Mouse (Mus musculus): Measurements from ENCODE around the gene Pkn1.
A peak's percentile ranks its signal among the peaks of the same experiment; 100 is the strongest.

Pkn1 gene

DNA sequence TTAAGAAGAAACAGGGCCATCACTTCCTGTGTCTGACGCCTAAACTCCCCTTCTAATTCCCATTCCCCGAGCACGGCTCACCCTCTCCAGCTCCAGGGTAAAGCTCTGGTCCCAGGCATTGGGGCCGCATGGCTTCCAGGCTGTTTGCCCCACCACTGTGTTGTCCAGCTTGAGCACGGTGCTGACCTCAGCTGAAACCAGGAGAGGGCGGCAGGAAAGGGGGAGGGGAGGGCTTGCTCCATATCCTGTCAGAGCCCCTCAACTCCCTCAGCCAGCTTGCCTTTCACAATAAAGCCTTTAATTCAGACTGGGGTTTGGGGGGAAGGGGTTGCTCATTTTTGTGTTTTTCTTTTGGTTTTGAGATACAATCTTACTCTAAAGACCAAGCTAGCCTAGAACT is 17.9 kb downstream of the Pkn1 start:
- no peak for DNase-seq

DNA sequence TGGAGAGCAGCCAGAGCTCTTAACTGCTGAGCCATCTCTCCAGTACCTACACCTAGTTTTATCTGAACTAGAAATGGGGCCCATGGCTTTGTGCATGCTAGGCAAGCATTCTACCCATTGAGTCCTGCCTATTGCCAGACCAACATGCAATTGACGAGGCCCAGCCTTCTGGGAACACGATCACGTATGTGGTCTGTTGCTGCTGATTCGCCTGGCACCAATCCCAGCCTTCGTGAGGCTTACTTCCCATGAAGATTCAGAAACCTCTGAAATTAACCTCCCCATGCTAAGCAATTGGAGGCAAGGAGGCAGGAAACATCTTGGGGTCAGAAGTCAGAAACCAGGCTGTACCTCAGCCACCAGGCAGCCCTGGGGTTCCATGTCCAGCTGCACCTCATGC is 18.4 kb downstream of the Pkn1 start:
- no peak for DNase-seq

DNA sequence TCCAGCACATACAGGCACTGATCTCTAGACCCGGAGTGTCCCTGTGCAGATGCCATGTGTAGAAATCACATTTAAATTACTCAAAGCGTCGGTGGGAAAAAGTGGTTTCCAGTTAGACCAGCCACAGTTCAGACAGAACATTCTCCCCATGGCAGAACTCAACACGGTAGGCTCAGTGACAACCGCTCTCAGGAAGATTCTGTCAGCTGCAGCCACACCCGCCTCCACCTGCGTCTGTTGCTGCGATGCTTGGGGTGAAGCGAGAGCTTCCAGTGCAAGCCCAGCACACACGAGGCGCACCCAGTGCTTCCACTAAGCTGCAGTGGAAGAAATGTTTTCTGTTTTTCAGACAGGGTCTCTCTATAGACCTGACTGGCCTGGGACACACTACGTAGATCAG is 19.1 kb downstream of the Pkn1 start:
- no peak for DNase-seq

GRCm38 (mm10) chr8:83674497-83674896 is 24.5 kb downstream of the Pkn1 start:
- no peak for DNase-seq

- DNase-seq = no peak
These were observed 26.0 kb downstream of the Pkn1 start for GRCm38 (mm10) chr8:83672936-83673335.

GRCm38 (mm10) chr8:83669013-83669412 is 30.0 kb downstream of the Pkn1 start:
- no peak for DNase-seq

DNA sequence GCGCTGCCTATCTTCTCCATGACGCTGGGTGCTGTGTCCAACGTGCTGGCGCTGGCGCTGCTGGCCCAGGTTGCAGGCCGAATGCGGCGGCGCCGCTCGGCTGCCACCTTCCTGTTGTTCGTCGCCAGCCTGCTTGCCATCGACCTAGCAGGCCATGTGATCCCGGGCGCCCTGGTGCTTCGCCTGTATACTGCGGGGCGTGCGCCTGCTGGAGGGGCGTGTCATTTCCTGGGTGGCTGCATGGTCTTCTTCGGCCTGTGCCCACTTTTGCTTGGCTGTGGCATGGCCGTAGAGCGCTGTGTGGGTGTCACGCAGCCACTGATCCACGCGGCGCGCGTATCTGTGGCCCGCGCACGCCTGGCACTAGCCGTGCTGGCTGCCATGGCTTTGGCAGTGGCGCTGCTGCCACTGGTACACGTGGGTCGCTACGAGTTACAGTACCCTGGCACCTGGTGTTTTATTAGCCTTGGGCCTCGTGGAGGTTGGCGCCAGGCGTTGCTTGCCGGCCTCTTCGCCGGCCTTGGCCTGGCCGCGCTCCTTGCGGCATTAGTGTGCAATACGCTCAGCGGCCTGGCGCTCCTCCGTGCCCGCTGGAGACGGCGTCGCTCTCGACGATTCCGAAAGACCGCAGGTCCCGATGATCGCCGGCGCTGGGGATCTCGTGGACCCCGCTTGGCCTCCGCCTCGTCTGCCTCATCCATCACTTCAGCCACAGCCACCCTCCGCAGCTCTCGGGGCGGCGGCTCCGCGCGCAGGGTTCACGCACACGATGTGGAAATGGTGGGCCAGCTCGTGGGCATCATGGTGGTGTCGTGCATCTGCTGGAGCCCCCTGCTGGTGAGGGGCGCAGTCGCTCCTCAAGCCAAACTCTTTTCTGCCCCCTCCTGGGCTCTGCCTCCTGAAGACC is 30.7 kb downstream of the Pkn1 start:
- peak; percentile 60 for DNase-seq

GRCm38 (mm10) chr8:83667526-83667925 is 31.5 kb downstream of the Pkn1 start:
- DNase-seq = no peak

GRCm38 (mm10) chr8:83666866-83667234 is 32.1 kb downstream of the Pkn1 start:
- no peak for DNase-seq

DNA sequence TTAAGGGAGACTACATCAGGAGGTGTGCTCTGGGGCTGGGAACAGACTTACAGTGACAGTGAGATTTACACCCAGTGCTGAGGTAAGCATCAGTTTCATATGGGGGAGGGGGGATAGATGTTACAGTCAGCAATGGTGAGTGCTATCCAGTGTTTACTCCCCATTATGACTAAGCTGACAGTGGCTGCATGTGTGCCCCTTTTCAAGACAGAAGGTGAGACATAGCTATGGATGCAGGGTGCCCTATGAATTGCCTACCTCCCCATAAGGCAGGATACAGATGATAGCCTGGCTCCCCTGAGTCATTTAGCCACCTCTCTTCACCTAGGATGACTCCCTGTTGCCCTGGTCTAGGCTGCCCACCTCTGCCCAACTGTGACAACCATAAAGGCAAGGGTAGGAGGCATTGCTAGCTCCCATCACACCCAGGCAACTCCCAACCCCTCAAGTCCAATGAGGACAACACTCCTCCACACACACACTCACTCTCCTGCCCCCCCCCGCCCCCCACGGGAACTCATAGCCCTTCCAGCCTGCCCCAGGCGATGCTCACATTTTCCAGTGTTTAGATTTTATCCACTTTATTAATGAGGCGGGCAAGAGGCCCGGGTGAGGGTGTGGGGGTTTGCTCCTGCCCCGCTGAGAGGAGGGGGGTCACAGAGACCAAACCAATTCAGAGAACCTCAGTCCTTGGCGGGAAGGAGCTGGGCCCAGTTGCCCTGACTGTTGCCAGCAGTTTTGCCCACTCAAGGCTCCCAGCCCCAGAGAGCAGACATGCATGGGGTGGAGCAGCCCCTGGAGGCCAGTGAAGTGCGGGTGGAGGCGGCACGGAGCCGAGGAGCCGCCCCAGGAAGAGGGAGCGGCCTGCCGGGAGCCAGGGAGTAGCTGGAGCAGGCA is 32.8 kb downstream of the Pkn1 start, which contains the start of gene Ptger1:
Ptger1 (plus strand) TSS at position 710 of the 897 bp plus-strand sequence.
- no peak for DNase-seq

- DNase-seq = no peak
These were observed 33.9 kb downstream of the Pkn1 start for GRCm38 (mm10) chr8:83664931-83665625.

DNA sequence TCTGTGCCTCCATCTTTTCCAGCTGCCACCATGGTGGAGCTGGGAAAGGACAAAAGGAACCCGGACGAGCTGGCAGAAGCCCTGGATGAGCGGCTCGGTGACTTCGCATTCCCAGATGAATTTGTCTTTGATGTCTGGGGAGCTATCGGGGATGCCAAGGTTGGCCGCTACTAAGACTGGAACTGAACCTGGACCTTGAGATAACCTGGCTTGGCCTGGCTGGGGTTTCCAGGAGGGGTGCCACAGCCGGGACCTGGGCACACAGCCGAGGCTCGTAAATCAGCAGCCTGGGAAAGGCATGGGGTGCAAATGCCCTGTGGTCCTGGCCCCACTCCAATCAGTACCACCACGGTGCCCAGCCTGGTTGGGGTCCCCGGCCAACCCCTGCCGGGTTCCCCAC is 34.9 kb downstream of the Pkn1 start:
- DNase-seq = no peak

DNA sequence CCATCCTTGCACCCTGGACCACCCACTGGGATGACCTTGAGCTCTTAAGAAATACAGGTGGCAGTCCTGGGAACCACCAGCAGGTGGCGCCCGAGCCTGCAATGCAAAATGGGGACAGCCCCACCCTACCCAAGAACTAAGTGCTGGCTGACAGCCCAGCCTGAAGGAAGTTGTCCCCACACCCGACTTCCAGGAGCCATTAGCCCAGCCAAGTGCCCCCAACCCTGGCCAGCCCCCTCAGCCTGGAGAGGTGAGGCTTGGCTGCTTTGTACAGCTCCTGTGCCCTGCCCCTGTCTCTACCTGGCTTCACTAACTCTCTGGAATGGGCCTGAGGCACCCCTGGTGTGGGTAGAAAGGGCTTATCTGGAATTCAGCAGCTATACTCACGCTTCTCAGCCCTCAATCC is 36.6 kb downstream of the Pkn1 start:
- DNase-seq = peak; percentile 84

DNA sequence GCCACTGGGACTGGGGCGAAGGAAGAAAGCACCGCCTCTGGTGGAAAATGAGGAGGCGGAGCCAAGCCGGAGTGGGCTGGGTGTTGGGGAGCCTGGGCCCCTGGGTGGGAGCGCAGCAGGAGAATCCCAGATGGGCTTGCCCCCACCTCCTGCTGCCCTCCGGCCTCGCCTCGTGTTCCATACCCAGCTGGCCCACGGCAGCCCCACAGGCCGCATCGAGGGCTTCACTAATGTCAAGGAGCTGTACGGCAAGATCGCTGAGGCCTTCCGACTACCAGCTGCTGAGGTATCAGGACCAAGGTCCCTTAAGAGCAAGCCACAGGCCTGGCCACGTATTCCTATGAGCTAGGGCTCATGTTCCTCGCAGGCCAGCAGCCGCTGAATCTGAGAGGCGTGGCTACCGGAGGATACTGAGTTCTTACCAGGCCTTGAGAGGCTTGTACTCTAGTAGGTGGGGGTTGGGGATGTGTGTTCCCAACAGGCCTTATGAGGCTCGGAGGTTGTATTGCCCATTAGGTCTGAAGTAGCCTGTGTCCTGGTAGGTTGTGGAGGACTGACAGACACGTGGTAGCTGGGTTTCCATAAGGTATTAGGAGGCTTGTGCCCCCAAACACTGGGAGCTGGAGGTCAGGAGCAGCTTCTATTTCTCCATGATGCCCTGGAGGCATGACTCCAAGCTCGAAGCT is 37.8 kb downstream of the Pkn1 start:
- DNase-seq = no peak

DNA sequence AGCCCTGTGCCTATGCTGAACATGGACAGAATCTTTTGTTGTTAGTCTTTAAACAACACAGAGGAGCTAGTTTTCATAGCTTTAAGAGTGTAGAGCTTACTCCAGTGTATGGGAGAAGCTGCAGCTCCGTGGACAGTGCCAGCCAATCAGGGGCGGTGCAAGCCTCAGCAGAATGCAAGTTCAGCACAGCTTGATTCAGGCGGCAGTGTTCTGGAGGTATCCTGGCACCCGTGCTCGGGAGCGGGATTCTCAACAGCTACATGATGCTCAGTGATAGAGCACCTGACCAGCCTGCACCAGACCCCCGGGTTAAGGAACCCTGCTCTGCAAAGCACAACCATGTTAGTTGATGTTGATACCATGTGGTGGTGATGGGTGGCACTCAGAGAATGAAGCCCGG is 38.4 kb downstream of the Pkn1 start:
- no peak for DNase-seq

DNA sequence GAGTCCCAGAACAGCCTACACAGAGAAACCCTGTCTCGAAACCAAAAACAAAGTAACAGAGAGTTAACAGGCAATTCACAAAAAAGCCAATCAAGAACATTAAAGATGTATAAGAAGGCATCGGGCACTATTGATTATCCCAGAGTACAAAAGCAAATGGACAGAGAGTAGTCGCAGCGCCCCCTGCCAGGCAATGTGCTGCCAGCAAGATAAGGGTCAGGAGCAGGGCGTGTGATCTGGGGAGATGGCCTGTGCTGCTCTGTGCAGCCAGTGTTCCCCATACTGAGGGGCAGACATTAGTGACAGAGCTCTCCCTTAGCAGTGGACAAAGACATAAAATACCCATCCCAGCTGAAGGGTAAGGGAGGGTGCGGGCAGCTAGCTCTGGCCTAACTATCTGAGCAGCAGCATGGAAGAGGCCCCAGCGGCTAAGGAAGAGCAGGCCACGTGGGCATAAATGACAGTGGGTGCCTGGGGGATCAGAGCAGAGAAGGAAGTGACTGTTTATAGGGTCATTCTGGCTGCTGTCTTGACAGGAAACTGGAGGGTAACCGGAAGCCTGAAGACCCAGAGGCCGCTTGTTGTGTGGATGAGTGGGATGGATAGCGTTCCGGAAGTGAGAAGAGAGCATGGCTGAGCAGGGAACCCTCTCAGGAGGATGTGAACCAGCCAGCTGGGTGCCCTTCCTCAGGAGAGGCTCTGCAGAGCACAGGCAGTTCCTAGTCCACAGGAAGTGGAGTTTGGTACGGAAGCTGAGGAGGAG is 42.3 kb downstream of the Pkn1 start:
- DNase-seq = no peak

GRCm38 (mm10) chr8:83656043-83656442 is 42.9 kb downstream of the Pkn1 start:
- DNase-seq = no peak

DNA sequence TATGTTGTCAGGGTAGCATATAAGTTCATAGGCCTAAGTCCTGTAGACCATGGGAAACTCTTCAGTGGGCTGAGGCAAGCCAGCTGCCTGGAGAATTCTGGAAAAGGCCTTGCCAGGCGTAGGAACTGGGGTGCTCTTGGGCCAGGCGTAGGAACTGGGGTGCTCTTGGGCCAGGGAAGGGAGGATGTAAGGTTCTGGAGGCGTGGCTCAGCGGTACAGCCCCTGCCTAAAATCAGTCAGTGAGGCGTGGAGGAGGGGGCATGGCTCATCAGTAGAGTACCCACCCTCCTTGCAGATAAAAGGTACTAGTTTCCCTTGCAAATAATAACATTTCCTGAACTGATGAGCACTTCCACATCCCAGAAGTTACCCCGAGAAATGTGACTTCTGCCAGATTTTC is 44.3 kb downstream of the Pkn1 start:
- DNase-seq = no peak

- DNase-seq = no peak
These were observed 45.3 kb downstream of the Pkn1 start for GRCm38 (mm10) chr8:83653662-83654017.

DNA sequence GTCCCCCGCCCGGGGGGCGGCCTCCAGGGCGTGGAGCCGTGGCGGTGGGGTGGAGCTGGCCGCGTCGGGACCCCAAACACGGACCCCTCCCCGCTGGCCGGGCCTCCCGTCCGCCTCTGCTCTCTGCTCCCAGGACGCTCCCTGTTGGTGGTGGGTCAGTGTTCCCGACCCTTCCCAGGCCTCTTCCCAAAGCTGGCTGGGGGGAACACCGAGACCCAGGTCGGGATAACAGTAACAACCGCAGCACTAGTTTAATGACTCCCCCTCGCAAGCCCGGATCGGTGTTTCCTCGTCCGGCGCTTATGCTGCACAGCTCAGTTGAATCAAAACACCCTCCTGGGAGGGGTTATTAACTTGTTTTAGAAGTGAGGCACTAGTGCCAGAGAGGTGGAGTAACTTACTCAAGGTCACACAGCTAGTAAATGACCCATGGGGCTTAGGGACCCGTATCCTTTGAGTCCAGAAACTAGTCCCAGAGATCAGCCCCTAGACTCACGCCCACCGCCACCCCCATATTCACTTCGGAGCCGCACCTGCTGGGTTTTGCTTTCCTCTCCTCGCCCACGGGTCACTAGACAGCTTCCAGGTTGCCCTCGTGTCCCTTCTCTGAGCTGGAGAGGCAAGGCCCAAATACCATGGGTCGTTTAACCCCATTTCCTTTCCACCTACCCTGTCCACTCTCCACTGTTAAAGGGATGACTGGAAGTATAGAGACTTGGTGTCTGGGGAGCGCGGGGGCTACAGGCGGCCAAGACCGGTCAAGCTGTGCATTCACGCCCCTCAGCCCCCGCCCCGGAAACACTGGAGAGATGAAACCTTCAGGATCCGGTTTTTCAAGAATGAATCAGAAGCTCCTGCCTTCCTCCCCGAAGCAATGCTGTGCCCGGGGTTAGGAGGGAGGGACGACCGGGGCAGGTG is 46.0 kb downstream of the Pkn1 start:
- no peak for DNase-seq
